17 mouse cellular contexts compared by ENCODE assay signal in the genomic region with DNA sequence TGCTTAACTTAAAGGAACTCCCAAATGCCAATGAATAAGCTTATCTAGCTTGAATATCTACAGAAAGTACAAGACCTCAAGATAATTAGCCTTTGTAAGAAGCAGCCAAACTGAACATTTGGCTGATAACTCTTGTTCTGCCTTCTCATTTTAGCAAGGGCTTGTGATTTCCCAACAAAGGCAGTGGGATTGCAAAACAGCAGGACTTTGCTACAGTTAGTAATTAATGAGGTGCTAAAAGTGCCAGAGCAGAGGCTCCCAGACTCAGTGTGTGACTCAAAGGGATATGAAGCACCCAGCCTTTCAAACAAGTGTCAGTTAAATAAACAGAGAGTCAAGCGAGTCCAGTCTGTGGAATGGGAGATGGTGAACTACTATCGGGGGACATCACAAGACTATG. TPM values are rescaled to one million over a fixed set of nuclear protein-coding genes. Genes with fewer than 3 reads are reported as not detected.
DNase-seq lines count a peak whose midpoint lies in the region; ATAC-seq lines count a peak whose summit lies in the region.
"Had no signal": no experiment of that assay in that cellular context is flagged by ENCODE, and none has a peak within 500 bp of the region (broad histone marks: within the 10 kb centered on the region; RNA-seq: fewer than 3 reads in every experiment).

No protein-coding gene starts in this region.

- no peaks in the 10 kb centered on the region for H3K9me3 ChIP-seq in kidney, embryonic 14.5 days (ENCODE audit: control insufficient read depth, low read length)
- H3K9me3 ChIP-seq: heart, embryonic 13.5 days; limb, embryonic 15.5 days; neural tube, embryonic 15.5 days had no signal

- no peak overlapping the region for H3K4me2 ChIP-seq in kidney, embryonic 14.5 days (replicated peaks; ENCODE audit: low read depth, low read length)
- H3K4me2 ChIP-seq: heart, embryonic 13.5 days; limb, embryonic 15.5 days; neural tube, embryonic 15.5 days had no signal

- peak; percentile 77; the same call in 1 of the 2 replicates for ATAC-seq in kidney, embryonic 14.5 days (ENCODE audit: low FRiP score, low TSS enrichment)
- ATAC-seq in inflammation-experienced regulatory T-cells, adult 6 months, result no peak

- H3K9ac ChIP-seq in kidney, embryonic 14.5 days (ENCODE audit: low read depth, low read length), result no peak overlapping the region
- H3K9ac ChIP-seq: heart, embryonic 13.5 days; limb, embryonic 15.5 days; neural tube, embryonic 15.5 days had no signal

- WGBS in kidney, embryonic 14.5 days, result 8% methylated on average over 2 of the region's 2 CpGs

- H3K27me3 ChIP-seq in kidney, embryonic 14.5 days (ENCODE audit: control insufficient read depth, insufficient read depth, low read length), result no peaks in the 10 kb centered on the region
- H3K27me3 ChIP-seq: heart, embryonic 13.5 days; limb, embryonic 15.5 days; neural tube, embryonic 15.5 days had no signal

- no peak overlapping the region for H3K27ac ChIP-seq in kidney, embryonic 14.5 days (ENCODE audit: low read depth, low read length)
- H3K27ac ChIP-seq: gastrocnemius, adult 2 months; heart, embryonic 13.5 days; left cerebral cortex, adult 2 months; limb, embryonic 15.5 days; neural tube, embryonic 15.5 days; stomach, postnatal 0 days had no signal

- no peaks in the 10 kb centered on the region for H3K36me3 ChIP-seq in kidney, embryonic 14.5 days (ENCODE audit: control insufficient read depth, insufficient read depth, low read length)
- H3K36me3 ChIP-seq: heart, embryonic 13.5 days; limb, embryonic 15.5 days; neural tube, embryonic 15.5 days had no signal

- H3K4me1 ChIP-seq in kidney, embryonic 14.5 days (ENCODE audit: control insufficient read depth, insufficient read depth, low read length), result no peaks in the 10 kb centered on the region
- H3K4me1 ChIP-seq: heart, embryonic 13.5 days; limb, embryonic 15.5 days; neural tube, embryonic 15.5 days had no signal

- DNase-seq in kidney, postnatal 14 days, result no peak
- DNase-seq in adipocyte (ENCODE audit: low spot score), result peak; percentile 30
- peak; percentile 57 for DNase-seq in forelimb bud, embryonic 11.5 days (ENCODE audit: low read depth, low spot score)
- peak; percentile 21 for DNase-seq in lung, postnatal 14 days
- no peak for DNase-seq in right cerebral cortex, postnatal 14 days
- DNase-seq: cerebellum, adult 11 months; gastrocnemius, adult 2 months; kidney, postnatal 10 days; thymus, postnatal 36 days had no signal

- no peak overlapping the region for H3K4me3 ChIP-seq in kidney, embryonic 14.5 days (ENCODE audit: low read length)
- H3K4me3 ChIP-seq: erythroblast, embryonic 14.5 days; gastrocnemius, adult 2 months; heart, embryonic 13.5 days; left cerebral cortex, adult 2 months; limb, embryonic 15.5 days; neural tube, embryonic 15.5 days had no signal

RNA-seq across cellular contexts. Expression of a gene that starts 18.7 kb away (rescaled TPM):
- 14.0 and 17.3 TPM in 2 replicates for polyA plus RNA-seq in kidney, embryonic 14.5 days (2014; fragmentation: Nextera tagmentation; extraction: Ambion mirVana)
- not detected for polyA plus RNA-seq in inflammation-experienced regulatory T-cells, adult 6 months (2017; shearing (Covaris generic))
- polyA plus RNA-seq: erythroblast, embryonic 14.5 days had no signal

Comparison
In these comparisons a context has a peak if more than half of its experiments do, and no peak if none do; other contexts are left out.
1. DNase-seq: peak in adipocyte (single experiment), forelimb bud, embryonic 11.5 days (single experiment) and lung, postnatal 14 days (single experiment); none in kidney, postnatal 14 days (single experiment) and right cerebral cortex, postnatal 14 days (single experiment).
2. RNA of a gene that starts 18.7 kb away (polyA plus RNA-seq): 14.0 to 17.3 TPM in kidney, embryonic 14.5 days; not detected in inflammation-experienced regulatory T-cells, adult 6 months; every median in the first group is over 10 times any median in the second.